Mouse (Mus musculus) frontal cortex, postnatal 36 days (tissue): Measurements from ENCODE around the gene Spock2.
A peak's percentile ranks its signal among the peaks of the same experiment; 100 is the strongest.
"Not testable (repeated sequence)": the region's sequence is repeated elsewhere in the genome, so short reads cannot be mapped to it uniquely, and the experiment has no call there.

Experiments
- DNase-seq, 2 experiments: peaks; one replicate each; pipeline ENCODE4 v3.0.0; 2022; ENCODE audit warnings: low spot score in 2 of 2

The Spock2 gene

DNA sequence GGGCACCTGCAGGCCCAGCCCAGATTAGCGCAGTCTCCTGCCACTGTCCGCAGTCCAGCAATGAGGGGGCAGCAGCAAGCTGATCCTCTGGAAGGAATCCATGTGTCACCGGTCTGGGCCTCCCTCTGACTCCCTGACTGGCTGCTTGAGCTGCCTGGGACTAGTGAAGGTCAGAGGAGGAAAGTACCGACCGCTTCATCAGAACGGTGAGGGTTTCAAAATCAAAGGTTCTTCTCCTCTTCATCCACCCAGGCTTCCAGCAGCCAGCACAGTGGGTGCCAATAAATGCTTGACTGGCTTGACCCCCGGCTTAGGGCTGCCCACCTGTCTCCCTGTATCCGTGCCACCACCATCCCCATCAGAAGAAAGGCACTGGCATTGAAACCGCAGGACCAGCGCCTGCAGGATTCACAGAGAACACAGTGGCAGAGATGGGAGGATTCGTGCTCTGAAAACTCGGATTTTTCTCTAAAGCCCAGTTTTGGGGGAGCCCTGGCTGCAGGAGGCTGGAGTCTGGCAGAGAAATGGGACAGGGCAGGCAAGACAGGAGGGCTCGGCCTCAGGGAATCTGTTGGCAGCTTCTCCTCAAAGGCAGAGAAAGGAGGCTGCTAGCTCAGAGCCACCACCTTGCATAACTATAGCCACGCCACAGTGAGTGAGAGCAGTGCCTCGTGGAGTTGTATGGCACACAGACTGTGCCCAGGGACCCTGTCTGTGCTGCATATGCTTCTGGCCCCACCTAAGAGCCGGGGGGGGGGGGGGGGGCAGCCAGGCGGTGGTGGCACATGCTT is 2.5 kb downstream of the Spock2 start:
- DNase-seq = peak in 1 of 2 experiments; percentile 39

GRCm38 (mm10) chr10:60109336-60109735 is 3.3 kb downstream of the Spock2 start:
- no peak for DNase-seq

GRCm38 (mm10) chr10:60109989-60110388 is 4.0 kb downstream of the Spock2 start:
- peak in 1 of 2 experiments; percentile 33 for DNase-seq

DNA sequence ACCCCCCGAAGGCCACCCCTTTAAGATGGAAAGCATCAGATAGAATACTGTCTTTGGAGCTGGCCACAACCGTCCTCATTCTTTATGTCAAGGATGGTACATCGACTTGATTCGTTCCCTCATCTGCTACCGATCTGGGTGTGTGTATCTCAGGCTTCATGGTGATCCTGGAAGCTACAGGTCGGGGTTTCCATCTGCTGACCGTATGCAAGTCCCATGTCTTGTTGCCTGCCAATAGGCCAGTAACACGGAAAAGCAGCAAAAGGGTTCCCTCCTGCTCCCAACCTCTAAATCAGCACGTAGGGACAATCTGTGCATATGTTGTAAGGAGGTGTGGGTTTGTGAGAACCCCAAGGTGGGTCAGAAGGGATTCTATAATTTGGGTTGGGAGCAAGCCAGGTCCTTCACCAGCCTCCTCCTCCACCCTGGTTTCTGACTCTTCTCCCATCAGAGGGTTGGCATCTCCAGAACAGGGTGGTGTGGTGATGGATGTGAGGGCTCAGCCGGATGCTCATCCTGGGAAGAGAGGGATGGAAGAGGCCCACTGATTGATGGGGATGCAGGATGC is 5.0 kb downstream of the Spock2 start:
- DNase-seq = peak in 1 of 2 experiments; percentile 33

GRCm38 (mm10) chr10:60113965-60114690 is 8.1 kb downstream of the Spock2 start:
- DNase-seq = no peak

GRCm38 (mm10) chr10:60115345-60116185 is 9.5 kb downstream of the Spock2 start:
- DNase-seq = peak; percentile 82 to 83

- DNase-seq = no peak
Observed at GRCm38 (mm10) chr10:60116997-60117396, 11.0 kb downstream of the Spock2 start.

DNA sequence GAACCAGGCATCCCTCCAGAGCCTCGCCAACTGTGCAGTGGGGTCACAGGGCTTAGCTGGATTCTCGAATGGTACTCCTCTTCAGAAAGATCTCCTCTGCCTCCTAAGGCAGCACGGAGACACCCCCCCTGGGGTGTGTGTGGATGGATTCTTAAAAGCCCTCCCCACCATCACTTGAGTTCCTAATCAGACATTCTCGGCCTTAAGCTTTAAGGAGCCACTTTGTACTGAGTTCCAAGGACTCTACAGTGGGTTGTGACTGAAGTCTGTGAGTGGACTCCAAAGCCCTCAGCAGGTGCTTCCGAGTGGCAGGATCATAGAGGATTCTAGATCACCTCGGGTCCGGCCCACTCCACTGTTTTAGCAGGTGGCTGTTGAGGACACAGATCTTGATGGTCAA is 12.4 kb downstream of the Spock2 start:
- no peak for DNase-seq

DNA sequence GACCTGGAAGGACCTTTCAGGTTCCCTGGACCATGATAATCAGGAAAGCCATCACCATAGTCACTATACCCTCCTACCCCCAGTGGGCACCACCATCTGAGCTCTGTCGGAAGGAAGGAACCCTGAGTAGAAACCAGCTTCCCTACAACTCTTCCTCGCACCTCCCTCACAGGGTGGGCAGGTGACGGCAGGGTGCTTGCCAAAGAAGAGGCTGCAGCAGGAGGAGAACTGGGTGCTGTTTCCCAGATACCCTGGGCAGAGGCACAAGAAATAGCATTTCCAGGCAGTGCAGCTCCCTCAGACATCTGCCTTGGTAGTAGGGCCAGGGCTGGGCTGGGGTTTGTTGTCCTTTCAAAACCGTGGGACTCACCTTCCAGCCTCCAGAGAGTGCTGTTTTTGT is 14.6 kb downstream of the Spock2 start:
- peak; percentile 72 to 77 for DNase-seq

GRCm38 (mm10) chr10:60124078-60124477 is 18.1 kb downstream of the Spock2 start:
- DNase-seq = no peak

GRCm38 (mm10) chr10:60125529-60126327 is 19.7 kb downstream of the Spock2 start:
- no peak for DNase-seq

DNA sequence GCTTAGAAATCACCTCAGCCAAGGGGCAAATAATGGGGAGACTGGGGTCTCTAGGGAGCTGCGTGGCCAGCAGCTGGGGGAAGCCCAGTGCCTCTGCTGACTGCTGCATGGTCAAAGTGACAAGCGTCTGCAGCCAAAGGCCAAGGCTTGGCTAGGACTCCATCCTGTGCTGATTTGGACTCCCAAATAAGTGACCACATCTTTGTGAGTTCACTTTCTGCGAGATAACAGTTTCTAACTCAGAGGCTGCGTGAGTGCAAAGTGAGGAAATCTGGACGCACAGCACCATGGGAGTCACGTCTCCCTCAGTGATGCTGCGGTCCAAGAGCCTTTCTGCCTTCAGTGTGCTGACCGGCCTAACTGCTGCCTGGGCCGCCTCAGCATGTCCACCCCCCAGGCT is 22.3 kb downstream of the Spock2 start:
- DNase-seq = no peak

- no peak for DNase-seq
Observed at GRCm38 (mm10) chr10:60130504-60130903, 24.5 kb downstream of the Spock2 start.

- no peak for DNase-seq
Observed at GRCm38 (mm10) chr10:60133501-60133900, 27.5 kb downstream of the Spock2 start.

DNA sequence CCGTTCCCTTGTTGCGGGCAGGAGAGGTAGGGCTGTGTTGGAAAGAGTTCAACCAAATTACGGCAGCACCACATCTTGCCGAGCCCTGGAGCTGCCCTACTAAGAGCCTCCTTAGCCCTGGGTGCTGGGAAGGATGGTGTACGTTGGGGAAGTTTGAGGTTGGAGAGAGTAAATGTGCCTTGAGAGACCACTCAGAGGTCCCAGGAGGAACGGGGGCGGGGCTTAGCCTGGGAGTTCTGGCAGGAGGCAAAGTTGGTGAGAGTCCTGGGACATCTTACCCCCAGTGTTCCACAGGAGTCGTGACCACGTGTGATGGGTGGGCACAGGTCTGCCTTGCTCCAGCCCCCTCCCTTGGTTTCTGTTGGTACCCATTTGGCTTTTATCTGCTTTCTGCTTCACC is 28.2 kb downstream of the Spock2 start:
- DNase-seq = no peak

DNA sequence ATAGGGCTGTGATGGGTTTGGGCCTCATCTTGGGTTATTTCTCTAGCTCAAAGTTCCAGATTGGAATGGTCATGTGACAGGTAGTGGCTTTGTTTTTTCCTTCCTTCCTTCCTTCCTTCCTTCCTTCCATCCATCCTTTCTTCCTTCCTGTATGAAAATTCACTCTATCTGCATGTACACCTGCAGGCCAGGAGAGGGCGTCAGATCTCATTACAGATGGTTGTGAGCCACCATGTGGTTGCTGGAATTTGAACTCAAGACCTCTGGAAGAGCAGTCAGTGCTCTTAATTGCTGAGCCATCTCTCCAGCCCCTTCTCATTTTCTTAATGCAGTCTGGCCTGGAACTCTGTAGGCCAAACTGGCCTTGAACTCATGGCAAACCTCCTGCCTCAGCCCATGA is 30.0 kb downstream of the Spock2 start:
- not testable (repeated sequence) for DNase-seq

DNA sequence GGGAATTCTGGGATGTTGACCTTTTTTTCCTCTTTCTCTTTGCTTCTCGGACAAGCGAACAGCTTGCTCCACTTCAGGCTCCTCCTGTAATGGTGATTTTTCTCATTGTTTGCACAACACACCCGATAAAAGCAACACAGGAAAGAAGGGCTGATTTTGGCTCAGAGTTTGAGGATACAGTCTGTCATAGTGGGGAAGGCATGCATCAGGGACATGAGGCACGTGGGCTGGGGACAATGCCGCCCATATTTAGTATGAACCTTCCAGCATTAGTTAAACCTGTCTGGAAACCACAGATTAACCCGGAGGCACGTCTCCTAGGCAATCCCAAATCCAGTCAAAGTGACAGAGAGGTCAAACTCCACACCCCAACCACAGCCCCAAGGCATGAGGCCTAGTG is 30.9 kb downstream of the Spock2 start:
- no peak for DNase-seq

- DNase-seq = no peak
Observed at GRCm38 (mm10) chr10:60138680-60139079, 32.7 kb downstream of the Spock2 start.

DNA sequence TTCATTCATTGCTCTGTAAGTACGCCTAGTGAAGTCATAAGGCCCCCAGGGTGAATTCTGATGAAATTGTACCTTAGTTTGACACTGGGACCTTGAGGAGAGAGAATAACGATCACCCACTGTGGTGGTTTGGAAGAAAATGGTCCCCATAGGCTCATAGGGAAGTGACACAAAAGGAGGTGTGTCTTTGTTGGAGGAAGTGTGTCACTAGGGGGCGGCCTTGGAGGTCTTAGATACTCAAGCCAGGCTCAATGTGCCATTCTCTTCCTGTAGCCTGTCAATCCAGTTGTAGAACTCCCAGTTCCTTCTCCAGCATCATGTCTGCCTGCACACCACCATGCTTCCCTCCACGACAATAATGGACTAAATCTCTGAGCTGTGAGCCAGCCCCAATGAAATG is 34.7 kb downstream of the Spock2 start:
- no peak for DNase-seq

DNA sequence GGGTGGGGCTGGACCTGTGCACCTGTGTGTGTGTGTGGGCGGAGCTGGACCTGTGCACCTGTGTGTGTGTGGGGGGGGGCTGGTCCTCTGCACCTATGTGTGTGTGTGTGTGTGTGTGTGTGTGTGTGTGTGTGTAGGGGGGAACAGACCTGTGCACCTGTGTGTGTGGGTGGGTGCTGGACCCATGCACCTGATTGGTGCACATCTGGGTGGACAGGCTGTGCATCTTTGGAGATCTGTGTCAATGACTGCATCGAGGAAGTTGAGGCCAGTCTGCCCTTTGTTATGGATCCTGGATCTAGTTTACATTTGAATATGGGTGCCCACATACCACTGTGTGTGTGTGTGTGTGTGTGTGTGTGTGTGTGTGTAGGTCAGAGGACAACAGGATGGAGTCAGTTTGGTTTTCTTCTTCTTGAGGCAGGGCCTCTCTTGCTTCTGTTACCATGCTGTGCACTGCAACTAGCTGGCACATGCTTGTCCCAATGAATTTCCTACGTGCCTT is 35.7 kb downstream of the Spock2 start:
- no peak for DNase-seq

GRCm38 (mm10) chr10:60147510-60148047 is 41.6 kb downstream of the Spock2 start:
- DNase-seq = not testable (repeated sequence)
